In the genomic region with DNA sequence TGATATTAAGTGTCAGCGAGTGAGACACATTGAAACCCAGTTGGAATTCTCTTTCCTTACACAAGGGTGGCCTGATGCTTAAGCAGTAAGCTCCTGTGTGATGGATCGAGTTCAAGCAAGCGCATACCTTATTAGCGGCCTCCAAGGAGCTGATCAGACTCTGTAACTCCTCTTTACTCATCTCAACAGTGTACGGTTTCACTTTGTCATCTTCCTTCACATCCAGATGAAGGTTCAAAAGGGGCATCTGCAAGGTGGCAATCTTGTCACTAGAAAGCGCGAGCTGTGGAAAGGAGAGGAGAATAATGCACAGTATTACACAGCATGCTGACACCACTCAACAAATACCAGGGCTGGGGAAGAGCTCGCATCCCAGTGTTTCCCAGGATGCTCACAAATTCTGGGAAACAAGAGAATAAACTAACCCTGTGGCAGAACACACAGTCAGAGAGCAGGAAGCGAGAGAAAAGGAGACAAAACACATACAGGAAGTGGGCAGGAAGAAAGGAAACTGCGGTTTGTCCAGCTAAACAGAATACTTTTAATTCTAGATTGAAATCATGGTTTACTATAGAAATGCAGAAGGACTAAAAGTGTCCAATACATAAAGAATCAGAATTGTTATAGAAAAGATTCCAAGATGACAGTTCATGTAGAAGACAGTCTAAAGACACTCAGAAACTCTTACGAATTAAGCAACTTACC, we compare ENCODE assay signal across 16 mouse cellular contexts. TPM values are rescaled to one million over a fixed set of nuclear protein-coding genes. Genes with fewer than 3 reads are reported as not detected.
DNase-seq lines count a peak whose midpoint lies in the region; ATAC-seq and TF ChIP-seq lines count a peak whose summit lies in the region.
"Had no signal": no experiment of that assay in that cellular context is flagged by ENCODE, and none has a peak within 500 bp of the region (broad histone marks: within the 10 kb centered on the region; RNA-seq: fewer than 3 reads in every experiment).

No protein-coding gene starts in this region.

- TF ChIP-seq CTCF in liver, adult 2 months (IDR thresholded peaks at IDR 0.05; ENCODE audit: low read depth, low read length) = no peak
- TF ChIP-seq CTCF in lung, adult 2 months (IDR thresholded peaks at IDR 0.05; ENCODE audit: insufficient read depth, low read length) = no peak
- TF ChIP-seq CTCF in gastrocnemius, adult 2 months (IDR thresholded peaks at IDR 0.05) = no peak

- no peak overlapping the region for H3K4me3 ChIP-seq in liver, adult 2 months (ENCODE audit: insufficient read depth, low read depth, low read length)
- H3K4me3 ChIP-seq in liver, embryonic 12.5 days = no peak overlapping the region
- H3K4me3 ChIP-seq in lung, adult 2 months (replicated peaks; ENCODE audit: extremely low read depth, low read depth, low read length) = no peak overlapping the region
- no peak overlapping the region for H3K4me3 ChIP-seq in gastrocnemius, adult 2 months
- H3K4me3 ChIP-seq: hindbrain, embryonic 10.5 days; neural tube, embryonic 12.5 days had no signal

- no peaks in the 10 kb centered on the region for H3K9me3 ChIP-seq in liver, embryonic 12.5 days (replicated peaks)
- H3K9me3 ChIP-seq: hindbrain, embryonic 10.5 days; neural tube, embryonic 12.5 days had no signal

- no peak for ATAC-seq in liver, embryonic 12.5 days
- peak; percentile 76 for ATAC-seq in granulocyte monocyte progenitor cell, adult 5-6 weeks (replicated peaks; ENCODE audit: poor library complexity, severe bottlenecking)
- ATAC-seq in neutrophil, adult 5-6 weeks (ENCODE audit: extremely low read depth, insufficient number of reproducible peaks, low FRiP score, poor library complexity, severe bottlenecking) = peak; percentile 35; the same call in 1 of the 2 replicates
- ATAC-seq: forebrain, embryonic 14.5 days; intestine, embryonic 16.5 days; midbrain, embryonic 16.5 days had no signal

- no peaks in the 10 kb centered on the region for H3K27me3 ChIP-seq in liver, adult 2 months (ENCODE audit: control insufficient read depth, insufficient read depth, low read length)
- no peaks in the 10 kb centered on the region for H3K27me3 ChIP-seq in liver, embryonic 12.5 days (replicated peaks)
- H3K27me3 ChIP-seq: neural tube, embryonic 12.5 days had no signal

- peaks cover 4% of the 10 kb centered on the region for H3K4me1 ChIP-seq in liver, adult 2 months (ENCODE audit: control insufficient read depth, insufficient read depth, low read length)
- H3K4me1 ChIP-seq in liver, embryonic 12.5 days = peaks cover 26% of the 10 kb centered on the region
- H3K4me1 ChIP-seq in lung, adult 2 months (ENCODE audit: control insufficient read depth, insufficient read depth, low read length) = peaks cover 8% of the 10 kb centered on the region
- H3K4me1 ChIP-seq: hindbrain, embryonic 10.5 days had no signal

- no peak overlapping the region for H3K4me2 ChIP-seq in liver, embryonic 12.5 days
- H3K4me2 ChIP-seq: lung, embryonic 14.5 days; neural tube, embryonic 12.5 days had no signal

- 81% methylated on average over 11 of the region's 11 CpGs for WGBS in liver, adult 2 months
- 65% methylated on average over 11 of the region's 11 CpGs for WGBS in liver, embryonic 12.5 days (ENCODE audit: insufficient replicate concordance)
- 64% methylated on average over 11 of the region's 11 CpGs for WGBS in lung, adult 2 months

- peaks cover 62% of the 10 kb centered on the region for H3K36me3 ChIP-seq in liver, adult 2 months (ENCODE audit: control insufficient read depth, insufficient read depth, low read length)
- H3K36me3 ChIP-seq in liver, embryonic 12.5 days = peaks cover 84% of the 10 kb centered on the region

- TF ChIP-seq POLR2A in liver, adult 2 months (IDR thresholded peaks at IDR 0.05; ENCODE audit: extremely low read depth, insufficient read depth, low read length) = no peak
- TF ChIP-seq POLR2A in lung, adult 2 months (IDR thresholded peaks at IDR 0.05; ENCODE audit: borderline replicate concordance, extremely low read depth, low read depth, low read length) = no peak

- peaks cover 2% of the 10 kb centered on the region; the same call in 1 of the 2 replicates for H3K79me2 ChIP-seq in liver, adult 2 months (ENCODE audit: control insufficient read depth, insufficient read depth, low read length)

- peak; percentile 7 for DNase-seq in liver, adult 2 months (ENCODE audit: extremely low read depth, low read depth, low spot score)
- peak; percentile 57 for DNase-seq in CD4-positive, CD25-positive, alpha-beta regulatory T cell, adult 2 months (ENCODE audit: low read depth, low spot score)
- DNase-seq in lung, adult 2 months = no peak
- DNase-seq in gastrocnemius, adult 2 months = no peak
- no peak for DNase-seq in layer of hippocampus, postnatal 36 days
- DNase-seq: cerebellum, postnatal 14 days; lung, embryonic 14.5 days had no signal

- intact Hi-C loops in gastrocnemius, adult 2 months (cut with DNase I) = no loop called here

- H3K9ac ChIP-seq in liver, adult 2 months (ENCODE audit: low read depth, low read length) = no peak overlapping the region
- no peak overlapping the region for H3K9ac ChIP-seq in liver, embryonic 12.5 days
- H3K9ac ChIP-seq: lung, embryonic 14.5 days; neural tube, embryonic 12.5 days had no signal

- no peak overlapping the region for H3K27ac ChIP-seq in liver, adult 2 months (replicated peaks; ENCODE audit: insufficient read depth, low read depth, low read length)
- no peak overlapping the region for H3K27ac ChIP-seq in liver, embryonic 12.5 days
- no peak overlapping the region for H3K27ac ChIP-seq in gastrocnemius, adult 2 months
- H3K27ac ChIP-seq: hindbrain, embryonic 10.5 days; kidney, postnatal 0 days; neural tube, embryonic 12.5 days had no signal

RNA-seq across cellular contexts. Expression of a gene that starts 7.1 kb away (rescaled TPM):
- 13.8 and 15.2 TPM in 2 replicates for total RNA-seq in liver, adult 2 months (2014; rRNA removed)
- polyA plus RNA-seq in liver, adult 2 months (2012; rRNA removed) = 2.3 and 3.1 TPM in 2 replicates
- polyA plus RNA-seq in liver, embryonic 12.5 days (2016; fragmentation: Nextera tagmentation; extraction: Ambion mirVana) = 76.0 and 79.2 TPM in 2 replicates
- total RNA-seq in granulocyte monocyte progenitor cell, adult 5-6 weeks (2014; fragmentation: Nextera tagmentation) = 82.1 and 102 TPM in 2 replicates
- 69.2 and 82.3 TPM in 2 replicates for total RNA-seq in granulocyte monocyte progenitor cell, adult 5-6 weeks (2017)
- total RNA-seq in neutrophil, adult 5-6 weeks (2017) = 71.8 and 82.5 TPM in 2 replicates
- 3.8 and 7.2 TPM in 2 replicates for polyA plus RNA-seq in lung, adult 2 months (2012; rRNA removed)
- 10 to 100 TPM; 31.5 to 35.5 TPM for total RNA-seq in gastrocnemius, adult 2 months (2021)
- total RNA-seq in layer of hippocampus, postnatal 36 days (2021) = 100 to 1,000 TPM; 114 to 115 TPM

Comparison
In these comparisons a context has a peak if more than half of its experiments do, and no peak if none do; other contexts are left out.
1. DNase-seq: peak in liver, adult 2 months (single experiment) and CD4-positive, CD25-positive, alpha-beta regulatory T cell, adult 2 months (single experiment); none in lung, adult 2 months (single experiment), gastrocnemius, adult 2 months (single experiment) and layer of hippocampus, postnatal 36 days (0 of 2).